Mouse (Mus musculus) left cerebral cortex, adult 2 months (tissue): Measurements from ENCODE around the gene Eya2. TPM values are rescaled to one million over a fixed set of nuclear protein-coding genes. Genes with fewer than 3 reads are reported as not detected.

Source experiments
- DNase-seq, 2 experiments: peaks; one replicate each; pipeline ENCODE4 v3.0.0; 2021 to 2022; ENCODE audit warnings: low spot score in 2 of 2, mixed read lengths in 1 of 2; ENCODE audit errors: extremely low spot score in 1 of 2
- H3K27ac ChIP-seq: fragments of 200-600 bp; 2 replicates; pipeline ENCODE4 v1.8.1; 2022
- H3K4me3 ChIP-seq: fragments of 200-600 bp; 2 replicates; pipeline ENCODE4 v1.8.1; 2022
- CTCF ChIP-seq: fragments of 200-600 bp; IDR thresholded peaks from 2 replicates; pipeline ENCODE4 v1.8.1; 2022; ENCODE audit warnings: antibody characterized with exemption, mild to moderate bottlenecking, moderate library complexity
- intact Hi-C: fragments of 180-260 bp; cut with DNase I; formaldehyde crosslinking; loops from one replicate; pipeline ENCODE4 v1.15.1; 2025
- total RNA-seq, 2 experiments: library from RNA; stranded (reverse); gene quantifications; 2 replicates each; pipeline ENCODE4 v1.2.3; 2021

Gene Eya2
- total RNA-seq, 2 experiments from 2014 or later, result 2.7 to 3.4 TPM

GRCm38 (mm10) chr2:165563298-165564058 is 31.4 kb upstream of the Eya2 start:
- peak in 1 of 2 experiments; percentile 11 for DNase-seq
- TF ChIP-seq CTCF, result no peak
- intact Hi-C loops, result no loop called here
- Histone ChIP-seq H3K4me3 (peak overlapping the region; percentile 37), H3K27ac (no peak overlapping the region)

GRCm38 (mm10) chr2:165564101-165564500 is 30.7 kb upstream of the Eya2 start:
- no peak overlapping the region for H3K27ac ChIP-seq
- intact Hi-C loops, result no loop called here
- TF ChIP-seq CTCF, result no peak

GRCm38 (mm10) chr2:165564620-165565019 is 30.2 kb upstream of the Eya2 start:
- Histone ChIP-seq H3K4me3 (no peak overlapping the region), H3K27ac (no peak overlapping the region)
- DNase-seq, result no peak
- intact Hi-C loops, result no loop called here
- no peak for TF ChIP-seq CTCF

More at GRCm38 (mm10) chr2:165564101-165564500, 30.7 kb upstream of the Eya2 start:
- DNase-seq, result no peak
- H3K4me3 ChIP-seq, result no peak overlapping the region

GRCm38 (mm10) chr2:165566898-165567297 is 27.9 kb upstream of the Eya2 start:
- H3K4me3 ChIP-seq, result no peak overlapping the region
- intact Hi-C loops, result no loop called here
- no peak for TF ChIP-seq CTCF
- H3K27ac ChIP-seq, result no peak overlapping the region
- DNase-seq, result no peak

- H3K27ac ChIP-seq, result no peak overlapping the region
- TF ChIP-seq CTCF, result no peak
- intact Hi-C loops, result no loop called here
- no peak for DNase-seq
- H3K4me3 ChIP-seq, result no peak overlapping the region
Observed at GRCm38 (mm10) chr2:165567820-165568219, 27.0 kb upstream of the Eya2 start.

GRCm38 (mm10) chr2:165568911-165569310 is 25.9 kb upstream of the Eya2 start:
- DNase-seq, result no peak
- intact Hi-C loops, result no loop called here
- TF ChIP-seq CTCF, result no peak
- H3K4me3 ChIP-seq, result no peak overlapping the region
- H3K27ac ChIP-seq, result no peak overlapping the region

- DNase-seq, result no peak
- TF ChIP-seq CTCF, result no peak
- Histone ChIP-seq H3K4me3 (no peak overlapping the region), H3K27ac (no peak overlapping the region)
- intact Hi-C loops, result no loop called here
Observed at GRCm38 (mm10) chr2:165571216-165571778, 23.5 kb upstream of the Eya2 start.

GRCm38 (mm10) chr2:165583044-165583443 is 11.8 kb upstream of the Eya2 start:
- intact Hi-C loops, result no loop called here
- no peak overlapping the region for H3K4me3 ChIP-seq
- no peak for TF ChIP-seq CTCF
- H3K27ac ChIP-seq, result no peak overlapping the region
- DNase-seq, result no peak

GRCm38 (mm10) chr2:165583518-165583917 is 11.3 kb upstream of the Eya2 start:
- intact Hi-C loops, result no loop called here
- DNase-seq, result no peak
- H3K27ac ChIP-seq, result no peak overlapping the region

GRCm38 (mm10) chr2:165584563-165584962 is 10.3 kb upstream of the Eya2 start:
- no peak overlapping the region for H3K4me3 ChIP-seq
- no peak overlapping the region for H3K27ac ChIP-seq
- intact Hi-C loops, result no loop called here
- DNase-seq, result no peak
- TF ChIP-seq CTCF, result no peak

More at GRCm38 (mm10) chr2:165583518-165583917, 11.3 kb upstream of the Eya2 start:
- no peak overlapping the region for H3K4me3 ChIP-seq
- no peak for TF ChIP-seq CTCF

GRCm38 (mm10) chr2:165590742-165591141 is 4.1 kb upstream of the Eya2 start:
- TF ChIP-seq CTCF, result no peak
- Histone ChIP-seq H3K27ac (no peak overlapping the region), H3K4me3 (no peak overlapping the region)
- DNase-seq, result no peak
- intact Hi-C loops, result no loop called here

GRCm38 (mm10) chr2:165593763-165594162 is 1.1 kb upstream of the Eya2 start:
- no peak for DNase-seq
- Histone ChIP-seq H3K27ac (no peak overlapping the region), H3K4me3 (no peak overlapping the region)
- intact Hi-C loops, result no loop called here
- peak; percentile 10 for TF ChIP-seq CTCF

- no peak for DNase-seq
- Histone ChIP-seq H3K4me3 (no peak overlapping the region; the same call in 1 of the 2 replicates), H3K27ac (no peak overlapping the region)
- no peak for TF ChIP-seq CTCF
- intact Hi-C loops, result no loop called here
Observed at GRCm38 (mm10) chr2:165595676-165596070, 841 bp downstream of the Eya2 start.
